Mouse (Mus musculus) erythroblast, adult 5-6 weeks (primary cell): Measurements from ENCODE around the gene Spdye4a. TPM values are rescaled to one million over a fixed set of nuclear protein-coding genes. Genes with fewer than 3 reads are reported as not detected.
"Not testable (repeated sequence)": the region's sequence is repeated elsewhere in the genome, so short reads cannot be mapped to it uniquely, and the experiment has no call there.

ENCODE experiments used
- ATAC-seq: replicated peaks from 2 replicates; pipeline ENCODE4 v1.8.0; 2016; ENCODE audit warnings: moderate number of reproducible peaks, mild to moderate bottlenecking, moderate TSS enrichment, inconsistent platforms; ENCODE audit not compliant: poor library complexity, low FRiP score, severe bottlenecking
- total RNA-seq, 2 experiments: library from RNA; stranded (forward) in 1 of 2; stranded (reverse) in 1 of 2; fragments of 150-400 nt in 1 of 2; fragments of 200-764, 138-1000 nt in 1 of 2; gene quantifications; 2 replicates each; pipeline versions ENCODE4 v1.2.3 to v1.2.4; 2015 to 2017; ENCODE audit warnings: low replicate concordance in 2 of 2

Gene Spdye4a
- total RNA-seq, 2 experiments from 2014 or later, result not detected

- ATAC-seq, result no peak
These were observed 18.2 kb upstream of the Spdye4a start for GRCm38 (mm10) chr5:143244926-143245325.

DNA sequence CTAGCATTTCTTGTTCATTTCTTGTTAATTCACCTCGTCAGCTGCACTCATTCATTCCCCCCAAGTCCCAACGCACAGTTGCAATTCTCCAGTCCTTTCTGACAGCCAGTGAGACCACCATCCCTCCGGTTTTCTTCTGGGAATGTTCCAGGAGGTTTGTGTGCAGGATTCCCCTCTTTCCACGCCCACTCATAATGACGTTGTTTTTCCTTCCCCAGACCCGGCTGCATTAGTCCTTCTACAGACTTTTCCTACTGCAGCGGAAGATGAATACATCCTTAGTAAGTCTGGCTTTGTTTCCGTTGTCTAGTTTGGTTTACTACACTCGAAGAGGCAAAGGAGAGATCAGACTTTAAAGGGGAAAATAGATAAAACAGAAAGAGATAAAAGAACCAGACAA is 9.3 kb upstream of the Spdye4a start:
- ATAC-seq, result no peak

DNA sequence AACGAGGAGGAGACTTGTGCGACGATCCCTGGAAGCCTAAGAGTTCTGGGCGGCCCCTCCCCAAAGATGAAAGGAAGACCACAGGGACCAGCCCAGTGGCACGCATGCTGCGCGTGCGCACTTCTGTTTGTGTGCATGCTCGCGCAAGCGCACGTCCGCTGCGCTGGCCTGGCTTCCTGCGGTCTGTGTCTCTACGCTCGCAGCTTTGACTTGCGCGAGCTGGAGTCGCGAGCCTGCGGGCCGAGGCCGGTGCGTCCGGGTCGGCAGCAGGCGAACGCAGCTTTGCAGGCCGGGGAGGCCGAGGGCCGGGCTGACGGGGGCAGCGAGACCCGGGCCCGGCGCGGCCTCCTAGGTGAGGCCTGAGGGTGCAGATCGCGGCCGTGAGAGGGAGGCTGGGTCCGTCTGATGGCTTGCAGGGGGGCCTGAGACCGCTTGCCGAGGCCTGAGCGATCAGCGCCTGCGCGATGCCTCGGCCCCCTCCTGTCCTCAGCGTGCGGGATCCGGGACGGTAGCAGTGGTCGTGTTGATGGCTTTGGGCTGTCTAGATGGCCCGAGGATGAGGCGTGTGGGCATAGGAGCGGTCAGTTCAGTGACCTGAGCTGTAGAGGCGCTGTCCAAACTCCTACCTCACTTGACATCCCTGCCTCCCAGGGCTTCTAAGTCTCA is 8.5 kb upstream of the Spdye4a start, which contains the start of gene Zfp12:
Gene Zfp12 (plus strand): TSS at position 136 of the 666 bp plus-strand sequence.
- ATAC-seq, result peak; percentile 64

DNA sequence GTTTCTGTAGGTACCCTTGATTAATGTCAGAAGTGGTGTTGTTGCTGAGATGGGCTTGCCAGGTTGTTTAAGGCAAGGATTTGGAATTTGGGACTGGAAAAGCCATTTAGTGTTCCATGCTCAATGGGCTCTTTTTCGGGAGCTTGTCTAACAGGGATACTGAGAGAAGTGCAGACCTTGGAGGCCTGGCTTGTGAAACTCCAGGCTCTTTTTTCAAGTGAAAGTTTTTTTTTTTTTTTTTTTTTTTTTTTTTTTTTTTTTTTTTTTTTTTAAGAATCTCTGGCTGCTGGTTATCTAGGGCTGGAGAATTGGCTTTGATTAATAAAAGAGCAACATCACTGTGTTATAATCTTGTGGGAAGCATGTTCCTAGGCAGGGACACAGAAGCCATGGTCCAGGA is 4.4 kb downstream of the Spdye4a start:
- no peak for ATAC-seq

- no peak for ATAC-seq
These were observed 5.7 kb downstream of the Spdye4a start for GRCm38 (mm10) chr5:143220996-143221395.

DNA sequence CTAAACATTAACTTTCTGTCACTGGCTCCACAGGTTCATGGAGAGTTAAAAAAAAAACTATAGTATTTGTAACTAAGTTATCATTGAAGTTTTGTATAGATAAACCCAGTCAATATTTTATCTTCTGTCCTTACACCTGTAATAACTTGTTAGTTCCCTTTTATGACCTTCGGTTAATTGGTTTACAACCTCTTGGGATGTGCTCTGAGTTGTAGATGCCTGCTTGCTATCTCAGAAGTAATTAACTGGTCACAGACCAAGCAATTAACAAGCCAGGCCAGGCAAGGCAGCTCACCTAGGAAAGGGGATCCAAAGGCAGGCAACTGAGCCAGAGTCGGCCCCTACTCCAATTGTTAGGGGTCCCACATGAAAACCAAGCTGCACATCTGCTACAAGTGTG is 12.9 kb downstream of the Spdye4a start:
- no peak for ATAC-seq

GRCm38 (mm10) chr5:143205015-143205414 is 21.7 kb downstream of the Spdye4a start:
- no peak for ATAC-seq

GRCm38 (mm10) chr5:143196506-143196905 is 30.2 kb downstream of the Spdye4a start:
- ATAC-seq, result no peak

DNA sequence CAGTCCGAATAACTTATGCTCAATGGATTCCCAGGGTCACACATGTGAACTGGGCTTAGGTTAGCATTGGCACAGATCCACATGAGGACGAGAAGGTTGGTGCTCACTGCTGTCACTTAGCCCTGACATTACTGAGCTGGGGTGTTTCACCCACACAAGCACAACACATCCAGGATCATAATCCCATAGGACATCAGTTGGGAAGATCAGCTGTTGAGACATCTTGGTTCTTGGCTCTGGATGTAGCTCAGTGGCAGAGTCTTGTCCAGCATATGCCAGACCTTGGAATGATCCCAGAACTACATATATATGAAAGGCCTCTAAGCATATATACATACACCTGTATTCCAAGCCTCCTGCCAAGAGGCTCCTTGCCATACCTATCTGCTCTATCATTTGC is 31.5 kb downstream of the Spdye4a start:
- peak; percentile 55; the same call in 1 of the 2 replicates for ATAC-seq

- ATAC-seq, result not testable (repeated sequence)
These were observed 31.9 kb downstream of the Spdye4a start for GRCm38 (mm10) chr5:143194747-143195146.

GRCm38 (mm10) chr5:143192806-143193205 is 33.9 kb downstream of the Spdye4a start:
- ATAC-seq, result no peak

GRCm38 (mm10) chr5:143188014-143188413 is 38.7 kb downstream of the Spdye4a start:
- not testable (repeated sequence) for ATAC-seq

- ATAC-seq, result peak; percentile 33; the same call in 1 of the 2 replicates
These were observed 46.2 kb downstream of the Spdye4a start, which contains the start of the genes Rbak and Spdye4b for GRCm38 (mm10) chr5:143180255-143181076. TSS of gene Rbak (minus strand) at chr5:143180775. TSS of gene Spdye4b (plus strand) at chr5:143181017.

- ATAC-seq, result no peak
These were observed 47.5 kb downstream of the Spdye4a start for GRCm38 (mm10) chr5:143179179-143179578.

DNA sequence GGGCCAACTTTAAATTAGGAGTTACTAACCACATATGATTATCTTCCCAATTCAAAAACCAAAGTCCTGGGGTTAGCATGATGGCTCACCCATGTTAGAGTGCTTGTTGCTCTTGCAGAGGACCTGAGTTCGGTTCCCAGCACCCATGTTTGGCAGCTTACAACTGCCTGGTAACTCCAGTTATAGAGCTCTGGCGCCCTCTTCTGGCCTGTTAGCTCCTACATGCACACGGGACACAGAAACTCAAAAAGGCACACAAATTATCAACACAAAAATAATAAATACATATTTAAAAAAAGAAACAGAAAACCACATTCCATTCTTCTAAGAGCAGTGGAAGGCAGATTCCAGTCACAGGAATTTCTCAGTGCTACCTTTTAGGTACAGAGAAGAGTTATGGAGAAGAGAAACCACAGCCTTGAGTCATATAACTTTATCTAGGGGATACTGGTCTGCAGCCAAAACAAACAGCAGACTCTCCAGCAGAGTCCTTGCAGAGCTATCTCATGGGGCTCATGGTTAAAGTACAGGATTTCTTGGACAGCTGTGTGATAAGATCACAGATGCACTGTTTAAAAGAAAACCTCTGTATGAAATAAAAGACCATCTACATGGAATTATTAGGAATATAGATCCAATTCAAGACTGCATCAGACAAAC is 49.0 kb downstream of the Spdye4a start:
- no peak for ATAC-seq

GRCm38 (mm10) chr5:143175970-143176369 is 50.7 kb downstream of the Spdye4a start:
- no peak for ATAC-seq
